20 mouse cellular contexts compared by ENCODE assay signal in the genomic region with DNA sequence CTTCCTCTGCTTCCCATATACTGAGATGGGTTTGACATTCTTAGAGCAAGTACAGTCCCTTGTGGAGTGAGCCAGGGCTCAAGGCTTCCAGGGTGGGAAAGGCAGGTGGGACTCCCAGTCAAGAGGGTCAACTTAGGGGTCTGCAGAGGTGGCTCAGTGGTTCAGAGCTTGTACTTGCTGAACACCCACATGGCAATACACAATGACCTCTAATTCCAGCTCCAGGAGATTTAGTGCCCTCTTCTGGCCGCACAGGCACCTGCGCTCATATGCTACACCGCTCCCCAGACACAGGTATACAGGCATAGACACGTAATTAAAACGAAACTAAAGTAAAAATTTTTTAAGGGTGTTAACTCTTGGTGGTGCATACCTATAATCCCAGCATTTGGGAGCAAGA. TPM values are rescaled to one million over a fixed set of nuclear protein-coding genes. Genes with fewer than 3 reads are reported as not detected.
DNase-seq lines count a peak whose midpoint lies in the region; ATAC-seq and TF ChIP-seq lines count a peak whose summit lies in the region.
"Had no signal": no experiment of that assay in that cellular context is flagged by ENCODE, and none has a peak within 500 bp of the region (broad histone marks: within the 10 kb centered on the region; RNA-seq: fewer than 3 reads in every experiment).

No protein-coding gene starts in this region.

- H3K4me3 ChIP-seq in kidney, postnatal 0 days (replicated peaks; ENCODE audit: low read depth, low read length), result no peak overlapping the region
- H3K4me3 ChIP-seq in kidney, embryonic 15.5 days (replicated peaks), result no peak overlapping the region
- no peak overlapping the region for H3K4me3 ChIP-seq in thymus, adult 2 months (ENCODE audit: control insufficient read depth, insufficient read depth, low read length)
- H3K4me3 ChIP-seq in bone marrow, adult 2 months (replicated peaks; ENCODE audit: control insufficient read depth, low read depth, low read length), result no peak overlapping the region
- H3K4me3 ChIP-seq: embryonic facial prominence, embryonic 13.5 days; intestine, embryonic 15.5 days; limb, embryonic 15.5 days; midbrain, embryonic 10.5 days; neural tube, embryonic 12.5 days had no signal

- no peak overlapping the region for H3K27ac ChIP-seq in kidney, postnatal 0 days
- H3K27ac ChIP-seq in kidney, embryonic 15.5 days, result no peak overlapping the region
- H3K27ac ChIP-seq in thymus, adult 2 months (ENCODE audit: control insufficient read depth, insufficient read depth, low read length), result no peak overlapping the region
- no peak overlapping the region for H3K27ac ChIP-seq in bone marrow, adult 2 months (ENCODE audit: control insufficient read depth, insufficient read depth, low read depth, low read length, poor library complexity)
- H3K27ac ChIP-seq: embryonic facial prominence, embryonic 13.5 days; hindbrain, embryonic 14.5 days; intestine, embryonic 15.5 days; limb, embryonic 15.5 days; midbrain, embryonic 10.5 days; neural tube, embryonic 12.5 days had no signal

- no peak for DNase-seq in kidney, postnatal 0 days (ENCODE audit: low spot score)
- DNase-seq in thymus, postnatal 4 days, result peak; percentile 29
- no peak for DNase-seq in thymus, adult 2 months
- no peak for DNase-seq in testis, postnatal 14 days (ENCODE audit: low spot score)
- no peak for DNase-seq in gastrocnemius, adult 18-20 months (ENCODE audit: low spot score)
- no peak for DNase-seq in frontal cortex, adult 2 months (ENCODE audit: extremely low spot score in 1 of 2, low spot score in 1 of 2)
- DNase-seq: cerebellum, postnatal 14 days; heart, postnatal 36 days; lung, adult 2 months; lung, postnatal 36 days; thymus, adult 18-20 months had no signal

- H3K9ac ChIP-seq in kidney, postnatal 0 days (ENCODE audit: low read depth, low read length), result no peak overlapping the region
- H3K9ac ChIP-seq in kidney, embryonic 15.5 days, result no peak overlapping the region
- H3K9ac ChIP-seq: embryonic facial prominence, embryonic 13.5 days; hindbrain, embryonic 14.5 days; intestine, embryonic 15.5 days; limb, embryonic 15.5 days; neural tube, embryonic 12.5 days had no signal

- H3K9me3 ChIP-seq in kidney, postnatal 0 days (replicated peaks; ENCODE audit: low read length), result no peaks in the 10 kb centered on the region
- no peaks in the 10 kb centered on the region for H3K9me3 ChIP-seq in kidney, embryonic 15.5 days (replicated peaks)
- H3K9me3 ChIP-seq: embryonic facial prominence, embryonic 13.5 days; intestine, embryonic 15.5 days; limb, embryonic 15.5 days; midbrain, embryonic 10.5 days; neural tube, embryonic 12.5 days had no signal

- 85% methylated on average over 5 of the region's 5 CpGs for WGBS in kidney, postnatal 0 days
- 95% methylated on average over 5 of the region's 5 CpGs for WGBS in kidney, embryonic 15.5 days
- WGBS in thymus, adult 2 months, result 95% methylated on average over 5 of the region's 5 CpGs
- 95% methylated on average over 5 of the region's 5 CpGs for WGBS in bone marrow, adult 2 months

- TF ChIP-seq POLR2A in thymus, adult 2 months (IDR thresholded peaks at IDR 0.05; ENCODE audit: control insufficient read depth, extremely low read depth, insufficient read depth, low read length, poor library complexity), result no peak
- no peak for TF ChIP-seq POLR2A in bone marrow, adult 2 months (IDR thresholded peaks at IDR 0.05; ENCODE audit: borderline replicate concordance, control insufficient read depth, low read depth, low read length)

- H3K4me1 ChIP-seq in kidney, postnatal 0 days (replicated peaks; ENCODE audit: insufficient read depth, low read length), result 0 out of 2 replicates have a peak, but pooled peaks cover 6% of the 10 kb centered on the region
- peaks cover 43% of the 10 kb centered on the region for H3K4me1 ChIP-seq in kidney, embryonic 15.5 days
- no peaks in the 10 kb centered on the region; the same call in 1 of the 2 replicates for H3K4me1 ChIP-seq in thymus, adult 2 months (replicated peaks; ENCODE audit: control insufficient read depth, insufficient read depth, low read length)
- H3K4me1 ChIP-seq in bone marrow, adult 2 months (ENCODE audit: control insufficient read depth, insufficient read depth, low read length), result peaks cover 5% of the 10 kb centered on the region

- H3K36me3 ChIP-seq in kidney, postnatal 0 days (ENCODE audit: insufficient read depth, low read length), result no peaks in the 10 kb centered on the region
- no peaks in the 10 kb centered on the region for H3K36me3 ChIP-seq in kidney, embryonic 15.5 days
- no peaks in the 10 kb centered on the region for H3K36me3 ChIP-seq in thymus, adult 2 months (ENCODE audit: control insufficient read depth, insufficient read depth, low read length)
- H3K36me3 ChIP-seq: embryonic facial prominence, embryonic 13.5 days; intestine, embryonic 15.5 days; limb, embryonic 15.5 days; midbrain, embryonic 10.5 days; neural tube, embryonic 12.5 days had no signal

- H3K4me2 ChIP-seq in kidney, postnatal 0 days (ENCODE audit: low read length), result no peak overlapping the region
- H3K4me2 ChIP-seq in kidney, embryonic 15.5 days, result no peak overlapping the region
- H3K4me2 ChIP-seq: embryonic facial prominence, embryonic 13.5 days; hindbrain, embryonic 14.5 days; intestine, embryonic 15.5 days; limb, embryonic 15.5 days; neural tube, embryonic 12.5 days had no signal

- no peak for ATAC-seq in kidney, postnatal 0 days (replicated peaks; ENCODE audit: low FRiP score, low read depth)
- ATAC-seq in kidney, embryonic 15.5 days (replicated peaks; ENCODE audit: low FRiP score), result no peak
- ATAC-seq: forebrain, embryonic 14.5 days; intestine, embryonic 15.5 days had no signal

- TF ChIP-seq CTCF in kidney, postnatal 0 days (IDR thresholded peaks at IDR 0.05; ENCODE audit: low read depth), result peak; percentile 17; the same call in 1 of the 2 replicates
- TF ChIP-seq CTCF in thymus, adult 2 months (IDR thresholded peaks at IDR 0.05; ENCODE audit: borderline replicate concordance, control insufficient read depth, extremely low read depth, insufficient read depth, low read length, poor library complexity), result no peak
- TF ChIP-seq CTCF in bone marrow, adult 2 months (IDR thresholded peaks at IDR 0.05; ENCODE audit: control insufficient read depth, insufficient read depth, low read length), result peak; percentile 21; the same call in 1 of the 2 replicates

- no peaks in the 10 kb centered on the region for H3K27me3 ChIP-seq in kidney, postnatal 0 days (ENCODE audit: insufficient read depth, low read length)
- H3K27me3 ChIP-seq in kidney, embryonic 15.5 days, result no peaks in the 10 kb centered on the region
- H3K27me3 ChIP-seq in thymus, adult 2 months (ENCODE audit: control insufficient read depth, insufficient read depth, low read length), result no peaks in the 10 kb centered on the region
- H3K27me3 ChIP-seq: embryonic facial prominence, embryonic 13.5 days; intestine, embryonic 15.5 days; limb, embryonic 15.5 days; neural tube, embryonic 12.5 days had no signal

RNA-seq across cellular contexts. Expression of gene 6030408B16Rik, which starts 30.5 kb away (rescaled TPM):
- 23.3 and 24.5 TPM in 2 replicates for polyA plus RNA-seq in kidney, postnatal 0 days (2015; fragmentation: Nextera tagmentation; extraction: Ambion mirVana)
- 18.1 and 19.9 TPM in 2 replicates for polyA plus RNA-seq in kidney, embryonic 15.5 days (2015; fragmentation: Nextera tagmentation; extraction: Ambion mirVana)
- 0.55 and 0.88 TPM in 2 replicates for polyA plus RNA-seq in thymus, adult 2 months (2012; rRNA removed)
- 0.50 and 1.4 TPM in 2 replicates for polyA plus RNA-seq in bone marrow, adult 2 months (2011; ENCODE audit: insufficient read depth, insufficient read length, low replicate concordance, missing spikeins)
- total RNA-seq in gastrocnemius, adult 18-20 months (2021), result under 1 TPM; 0.26 to 0.27 TPM
- 0.27 and 0.52 TPM in 2 replicates for polyA plus RNA-seq in frontal cortex, adult 2 months (2012; rRNA removed)

RNA-seq across cellular contexts. Expression of gene Atg101, which starts 39.4 kb away (rescaled TPM):
- 77.1 and 79.5 TPM in 2 replicates for polyA plus RNA-seq in kidney, postnatal 0 days (2015; fragmentation: Nextera tagmentation; extraction: Ambion mirVana)
- polyA plus RNA-seq in kidney, embryonic 15.5 days (2015; fragmentation: Nextera tagmentation; extraction: Ambion mirVana), result 75.0 and 80.1 TPM in 2 replicates
- 68.5 and 75.2 TPM in 2 replicates for polyA plus RNA-seq in thymus, adult 2 months (2012; rRNA removed)
- 27.4 and 42.0 TPM in 2 replicates for polyA plus RNA-seq in bone marrow, adult 2 months (2011; ENCODE audit: insufficient read depth, insufficient read length, low replicate concordance, missing spikeins)
- total RNA-seq in gastrocnemius, adult 18-20 months (2021), result 10 to 100 TPM; 25.0 to 31.3 TPM
- polyA plus RNA-seq in frontal cortex, adult 2 months (2012; rRNA removed), result 50.2 and 58.3 TPM in 2 replicates

RNA-seq across cellular contexts. Expression of gene Krt80, which starts 46.5 kb away (rescaled TPM):
- 1.9 and 2.2 TPM in 2 replicates for polyA plus RNA-seq in kidney, postnatal 0 days (2015; fragmentation: Nextera tagmentation; extraction: Ambion mirVana)
- polyA plus RNA-seq in kidney, embryonic 15.5 days (2015; fragmentation: Nextera tagmentation; extraction: Ambion mirVana), result 1.6 and 2.3 TPM in 2 replicates
- 3.1 and 3.8 TPM in 2 replicates for polyA plus RNA-seq in thymus, adult 2 months (2012; rRNA removed)
- polyA plus RNA-seq in bone marrow, adult 2 months (2011; ENCODE audit: insufficient read depth, insufficient read length, low replicate concordance, missing spikeins), result 1.3 and 3.5 TPM in 2 replicates
- total RNA-seq in gastrocnemius, adult 18-20 months (2021), result 1 to 10 TPM; 1.4 to 3.8 TPM
- 2.0 and 3.3 TPM in 2 replicates for polyA plus RNA-seq in frontal cortex, adult 2 months (2012; rRNA removed)
- polyA plus RNA-seq: forebrain, embryonic 14.5 days; neural tube, embryonic 12.5 days had no signal
